Mouse (Mus musculus): ENCODE results near the gene Vmn2r103. TPM values are rescaled to one million over a fixed set of nuclear protein-coding genes. Genes with fewer than 3 reads are reported as not detected.

Vmn2r103 gene
- polyA plus RNA-seq (2015; fragmentation: Nextera tagmentation; extraction: Ambion mirVana): not detected in 2 replicates

- DNase-seq (ENCODE audit: low spot score): no peak
- Histone ChIP-seq H3K4me2 (ENCODE audit: low read length) (no peak within 1 kb of the TSS), H3K27me3 (ENCODE audit: insufficient read depth, low read length) (no peaks in the 10 kb centered on the region), H3K4me3 (replicated peaks; ENCODE audit: low read depth, low read length) (no peak within 1 kb of the TSS), H3K9ac (ENCODE audit: low read depth, low read length) (no peak within 1 kb of the TSS), H3K4me1 (replicated peaks; ENCODE audit: insufficient read depth, low read length) (no peaks in the 10 kb centered on the region), H3K9me3 (replicated peaks; ENCODE audit: low read length) (no peaks in the 10 kb centered on the region), H3K36me3 (ENCODE audit: insufficient read depth, low read length) (no peaks in the 10 kb centered on the region), H3K27ac (no peak within 1 kb of the TSS)
- TF ChIP-seq CTCF (IDR thresholded peaks at IDR 0.05; ENCODE audit: low read depth): no peak
- WGBS: 53% methylated on average over 4 of the region's 4 CpGs
- no peak for ATAC-seq (replicated peaks; ENCODE audit: low FRiP score, low read depth)
Observed at GRCm38 (mm10) chr17:19773063-19773462, at the start of gene Vmn2r103. Gene Vmn2r103 (plus strand): TSS chr17:19773363.

- H3K36me3 ChIP-seq (ENCODE audit: insufficient read depth, low read length): no peaks in the 10 kb centered on the region
- no peak overlapping the region for H3K4me2 ChIP-seq (ENCODE audit: low read length)
- TF ChIP-seq CTCF (IDR thresholded peaks at IDR 0.05; ENCODE audit: low read depth): no peak
- no peak for DNase-seq (ENCODE audit: low spot score)
- 87% methylated on average over 4 of the region's 4 CpGs for WGBS
- no peak overlapping the region for H3K27ac ChIP-seq
- H3K27me3 ChIP-seq (ENCODE audit: insufficient read depth, low read length): no peaks in the 10 kb centered on the region
- no peak overlapping the region for H3K9ac ChIP-seq (ENCODE audit: low read depth, low read length)
- no peak overlapping the region for H3K4me3 ChIP-seq (replicated peaks; ENCODE audit: low read depth, low read length)
- H3K4me1 ChIP-seq (replicated peaks; ENCODE audit: insufficient read depth, low read length): no peaks in the 10 kb centered on the region
- no peak for ATAC-seq (replicated peaks; ENCODE audit: low FRiP score, low read depth)
- no peaks in the 10 kb centered on the region for H3K9me3 ChIP-seq (replicated peaks; ENCODE audit: low read length)
Observed at GRCm38 (mm10) chr17:19778994-19779393, 5.8 kb downstream of the Vmn2r103 start.

- Histone ChIP-seq H3K36me3 (ENCODE audit: insufficient read depth, low read length) (no peaks in the 10 kb centered on the region), H3K9me3 (replicated peaks; ENCODE audit: low read length) (no peaks in the 10 kb centered on the region), H3K27ac (no peak overlapping the region), H3K27me3 (ENCODE audit: insufficient read depth, low read length) (no peaks in the 10 kb centered on the region), H3K9ac (ENCODE audit: low read depth, low read length) (no peak overlapping the region), H3K4me2 (ENCODE audit: low read length) (no peak overlapping the region), H3K4me3 (replicated peaks; ENCODE audit: low read depth, low read length) (no peak overlapping the region), H3K4me1 (replicated peaks; ENCODE audit: insufficient read depth, low read length) (no peaks in the 10 kb centered on the region)
- DNase-seq (ENCODE audit: low spot score): no peak
- TF ChIP-seq CTCF (IDR thresholded peaks at IDR 0.05; ENCODE audit: low read depth): no peak
- no peak for ATAC-seq (replicated peaks; ENCODE audit: low FRiP score, low read depth)
- WGBS: 78% methylated on average over 1 of the region's 1 CpGs
Observed at GRCm38 (mm10) chr17:19789248-19789647, 16.1 kb downstream of the Vmn2r103 start.

Other genes with a start within 250 kb of the Vmn2r103 start
- not detected in 2 replicates for gene Vmn2r101, start 196.1 kb upstream of the Vmn2r103 start, polyA plus RNA-seq (2015; fragmentation: Nextera tagmentation; extraction: Ambion mirVana)
- gene Vmn2r102, start 113.0 kb upstream of the Vmn2r103 start, polyA plus RNA-seq (2015; fragmentation: Nextera tagmentation; extraction: Ambion mirVana): not detected in 2 replicates

All from kidney, postnatal 0 days (tissue).